Comparison of ENCODE assay signal across 12 mouse cellular contexts in the genomic region with DNA sequence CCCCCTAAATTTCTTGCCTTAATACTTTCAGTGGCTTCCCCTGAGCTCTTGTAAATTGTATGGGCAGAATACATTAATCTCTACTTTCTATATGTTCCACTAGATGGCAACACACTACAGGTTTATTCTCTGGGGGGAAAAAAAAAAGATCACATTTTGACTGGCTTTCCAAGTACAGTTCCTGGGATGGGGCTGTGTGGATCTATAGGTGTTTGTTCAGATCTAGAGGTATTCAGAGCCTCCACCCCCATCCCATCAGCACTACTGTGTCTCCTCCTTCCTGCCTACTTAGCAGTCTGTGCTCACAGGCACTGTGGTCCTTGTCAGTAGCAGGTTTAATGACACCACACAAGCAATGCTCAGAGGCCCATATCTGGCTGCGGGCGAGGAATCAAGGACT. TPM values are rescaled to one million over a fixed set of nuclear protein-coding genes. Genes with fewer than 3 reads are reported as not detected.
DNase-seq lines count a peak whose midpoint lies in the region; ATAC-seq and TF ChIP-seq lines count a peak whose summit lies in the region.
"Had no signal": no experiment of that assay in that cellular context is flagged by ENCODE, and none has a peak within 500 bp of the region (broad histone marks: within the 10 kb centered on the region; RNA-seq: fewer than 3 reads in every experiment).

No protein-coding gene starts in this region.

- 83% methylated on average over 2 of the region's 2 CpGs for WGBS in forebrain, embryonic 13.5 days
- 90% methylated on average over 2 of the region's 2 CpGs for WGBS in forebrain, embryonic 10.5 days
- WGBS in liver, postnatal 0 days (ENCODE audit: insufficient replicate concordance): 81% methylated on average over 2 of the region's 2 CpGs
- WGBS in midbrain, embryonic 13.5 days: 81% methylated on average over 2 of the region's 2 CpGs

- no peak overlapping the region for H3K4me3 ChIP-seq in forebrain, embryonic 13.5 days
- H3K4me3 ChIP-seq in forebrain, embryonic 10.5 days: no peak overlapping the region
- no peak overlapping the region for H3K4me3 ChIP-seq in liver, postnatal 0 days (ENCODE audit: low read depth, low read length)
- H3K4me3 ChIP-seq in midbrain, embryonic 13.5 days (replicated peaks): no peak overlapping the region
- H3K4me3 ChIP-seq: liver, embryonic 13.5 days had no signal

- H3K27me3 ChIP-seq in forebrain, embryonic 13.5 days: no peaks in the 10 kb centered on the region
- no peaks in the 10 kb centered on the region; the same call in 1 of the 2 replicates for H3K27me3 ChIP-seq in forebrain, embryonic 10.5 days (ENCODE audit: poor library complexity, severe bottlenecking)
- H3K27me3 ChIP-seq in liver, postnatal 0 days (ENCODE audit: insufficient read depth, low read length): no peaks in the 10 kb centered on the region
- no peaks in the 10 kb centered on the region for H3K27me3 ChIP-seq in midbrain, embryonic 13.5 days
- H3K27me3 ChIP-seq: liver, embryonic 13.5 days had no signal

- TF ChIP-seq EP300 in liver, postnatal 0 days (IDR thresholded peaks at IDR 0.05; ENCODE audit: low read depth): no peak

- no peaks in the 10 kb centered on the region for H3K9me3 ChIP-seq in forebrain, embryonic 13.5 days (replicated peaks)
- H3K9me3 ChIP-seq in forebrain, embryonic 10.5 days: no peaks in the 10 kb centered on the region
- no peaks in the 10 kb centered on the region for H3K9me3 ChIP-seq in liver, postnatal 0 days (ENCODE audit: low read length)
- H3K9me3 ChIP-seq in midbrain, embryonic 13.5 days: no peaks in the 10 kb centered on the region
- H3K9me3 ChIP-seq: liver, embryonic 13.5 days had no signal

- DNase-seq in forebrain, embryonic 10.5 days (ENCODE audit: extremely low spot score, low spot score): no peak
- no peak for DNase-seq in liver, postnatal 0 days
- DNase-seq in liver (no peak), MN1 (ENCODE audit: low spot score) (peak; percentile 36)
- DNase-seq in adrenal gland, postnatal 36 days: no peak
- DNase-seq in kidney, adult 11 months: no peak
- DNase-seq: gastrocnemius, postnatal 25 days; kidney, adult 8-10 months; liver, embryonic 13.5 days had no signal

- no peak overlapping the region for H3K27ac ChIP-seq in forebrain, embryonic 13.5 days
- no peak overlapping the region for H3K27ac ChIP-seq in forebrain, embryonic 10.5 days
- no peak overlapping the region for H3K27ac ChIP-seq in liver, postnatal 0 days (ENCODE audit: low read depth)
- H3K27ac ChIP-seq in midbrain, embryonic 13.5 days: 0 out of 2 replicates have a peak overlapping the region, but pooled peaks have one; percentile 1
- H3K27ac ChIP-seq: liver, embryonic 13.5 days had no signal

- no peak overlapping the region for H3K9ac ChIP-seq in forebrain, embryonic 13.5 days
- H3K9ac ChIP-seq in liver, postnatal 0 days (replicated peaks): no peak overlapping the region
- H3K9ac ChIP-seq in midbrain, embryonic 13.5 days (replicated peaks): no peak overlapping the region
- H3K9ac ChIP-seq: liver, embryonic 13.5 days had no signal

- H3K4me2 ChIP-seq in forebrain, embryonic 13.5 days: no peak overlapping the region
- H3K4me2 ChIP-seq in liver, postnatal 0 days (ENCODE audit: low read depth, low read length): no peak overlapping the region
- no peak overlapping the region for H3K4me2 ChIP-seq in midbrain, embryonic 13.5 days (replicated peaks)
- H3K4me2 ChIP-seq: liver, embryonic 13.5 days had no signal

- peak; percentile 25; the same call in 1 of the 2 replicates for TF ChIP-seq CTCF in liver, postnatal 0 days (IDR thresholded peaks at IDR 0.05; ENCODE audit: low read depth)

- H3K4me1 ChIP-seq in forebrain, embryonic 13.5 days: 0 out of 2 replicates have a peak, but pooled peaks cover 10% of the 10 kb centered on the region
- peaks cover 14% of the 10 kb centered on the region; the same call in 1 of the 2 replicates for H3K4me1 ChIP-seq in forebrain, embryonic 10.5 days
- no peaks in the 10 kb centered on the region; the same call in 1 of the 2 replicates for H3K4me1 ChIP-seq in liver, postnatal 0 days (ENCODE audit: insufficient read depth)
- peaks cover 17% of the 10 kb centered on the region for H3K4me1 ChIP-seq in midbrain, embryonic 13.5 days (replicated peaks)
- H3K4me1 ChIP-seq: liver, embryonic 13.5 days had no signal

- no peaks in the 10 kb centered on the region for H3K36me3 ChIP-seq in forebrain, embryonic 13.5 days (ENCODE audit: poor library complexity, severe bottlenecking)
- H3K36me3 ChIP-seq in forebrain, embryonic 10.5 days (replicated peaks): no peaks in the 10 kb centered on the region
- H3K36me3 ChIP-seq in liver, postnatal 0 days (replicated peaks; ENCODE audit: insufficient read depth, low read length): no peaks in the 10 kb centered on the region
- H3K36me3 ChIP-seq in midbrain, embryonic 13.5 days: 0 out of 2 replicates have a peak, but pooled peaks cover 2% of the 10 kb centered on the region
- H3K36me3 ChIP-seq: liver, embryonic 13.5 days had no signal

- peak; percentile 69; the same call in 1 of the 2 replicates for ATAC-seq in forebrain, embryonic 13.5 days
- ATAC-seq in liver, postnatal 0 days: no peak
- ATAC-seq in midbrain, embryonic 13.5 days: no peak

RNA-seq across cellular contexts. Expression of gene Eif4e3, which starts 14.2 kb away (rescaled TPM):
- polyA plus RNA-seq in forebrain, embryonic 13.5 days (2015; fragmentation: Nextera tagmentation; extraction: Ambion mirVana): 10.5 and 11.5 TPM in 2 replicates
- polyA plus RNA-seq in forebrain, embryonic 10.5 days (2016; fragmentation: Nextera tagmentation; extraction: Ambion mirVana): 12.7 and 13.4 TPM in 2 replicates
- 3.8 and 4.3 TPM in 2 replicates for polyA plus RNA-seq in liver, postnatal 0 days (2015; fragmentation: Nextera tagmentation; extraction: Ambion mirVana)
- 8.8 and 9.8 TPM in 2 replicates for polyA plus RNA-seq in midbrain, embryonic 13.5 days (2015; fragmentation: Nextera tagmentation; extraction: Ambion mirVana)
- 10 to 100 TPM; 28.1 to 30.6 TPM for total RNA-seq in adrenal gland, postnatal 36 days (2021)

RNA-seq across cellular contexts. Expression of gene Gm20696, which starts 14.3 kb away (rescaled TPM):
- polyA plus RNA-seq in forebrain, embryonic 13.5 days (2015; fragmentation: Nextera tagmentation; extraction: Ambion mirVana): 3.8 and 3.9 TPM in 2 replicates
- polyA plus RNA-seq in forebrain, embryonic 10.5 days (2016; fragmentation: Nextera tagmentation; extraction: Ambion mirVana): 2.7 and 3.6 TPM in 2 replicates
- 0.86 and 1.2 TPM in 2 replicates for polyA plus RNA-seq in liver, postnatal 0 days (2015; fragmentation: Nextera tagmentation; extraction: Ambion mirVana)
- polyA plus RNA-seq in midbrain, embryonic 13.5 days (2015; fragmentation: Nextera tagmentation; extraction: Ambion mirVana): 3.2 and 3.6 TPM in 2 replicates
- 1 to 10 TPM; 3.4 to 4.7 TPM for total RNA-seq in adrenal gland, postnatal 36 days (2021)

RNA-seq across cellular contexts. Expression of gene Gpr27, which starts 40.1 kb away (rescaled TPM):
- 6.6 and 7.6 TPM in 2 replicates for polyA plus RNA-seq in forebrain, embryonic 13.5 days (2015; fragmentation: Nextera tagmentation; extraction: Ambion mirVana)
- 1.3 and 1.5 TPM in 2 replicates for polyA plus RNA-seq in forebrain, embryonic 10.5 days (2016; fragmentation: Nextera tagmentation; extraction: Ambion mirVana)
- polyA plus RNA-seq in liver, postnatal 0 days (2015; fragmentation: Nextera tagmentation; extraction: Ambion mirVana): 0.17 and 0.18 TPM in 2 replicates
- 8.4 and 9.0 TPM in 2 replicates for polyA plus RNA-seq in midbrain, embryonic 13.5 days (2015; fragmentation: Nextera tagmentation; extraction: Ambion mirVana)
- total RNA-seq in adrenal gland, postnatal 36 days (2021): 1 to 10 TPM; 2.3 to 3.6 TPM
- total RNA-seq: megakaryocyte-erythroid progenitor cell, adult 5-6 weeks had no signal
